In genomic region chr17:71986998-71987397, GRCm38 (mm10) we compare ENCODE assay signal across 15 mouse cellular contexts.
DNase-seq lines count a peak whose midpoint lies in the region; ATAC-seq and TF ChIP-seq lines count a peak whose summit lies in the region.
"Had no signal": no experiment of that assay in that cellular context is flagged by ENCODE, and none has a peak within 500 bp of the region (broad histone marks: within the 10 kb centered on the region; RNA-seq: fewer than 3 reads in every experiment).

No protein-coding gene starts in this region.

- no peak overlapping the region for H3K4me3 ChIP-seq in hindbrain, embryonic 11.5 days (ENCODE audit: low read depth, low read length)
- H3K4me3 ChIP-seq in hindbrain, postnatal 0 days (ENCODE audit: low read length), result no peak overlapping the region
- no peak overlapping the region for H3K4me3 ChIP-seq in midbrain, embryonic 14.5 days (replicated peaks; ENCODE audit: low read depth, low read length)
- no peak overlapping the region for H3K4me3 ChIP-seq in midbrain, embryonic 16.5 days (ENCODE audit: low read depth, low read length)
- H3K4me3 ChIP-seq in stomach, postnatal 0 days (ENCODE audit: low read depth, low read length), result no peak overlapping the region
- H3K4me3 ChIP-seq: embryonic facial prominence, embryonic 13.5 days; gastrocnemius, adult 2 months; limb, embryonic 10.5 days; lung, embryonic 15.5 days had no signal

- no peak for TF ChIP-seq CTCF in hindbrain, postnatal 0 days (IDR thresholded peaks at IDR 0.05; ENCODE audit: low read depth)
- TF ChIP-seq CTCF in stomach, postnatal 0 days (IDR thresholded peaks at IDR 0.05; ENCODE audit: low read depth), result no peak

- no peak for DNase-seq in hindbrain, embryonic 11.5 days (ENCODE audit: low spot score)
- no peak for DNase-seq in hindbrain, postnatal 0 days (ENCODE audit: low spot score)
- DNase-seq in midbrain, embryonic 14.5 days, result no peak
- DNase-seq in stomach, postnatal 0 days (ENCODE audit: low spot score), result no peak
- no peak for DNase-seq in MN1 (ENCODE audit: low spot score)
- DNase-seq: cerebellum, adult 11-12 months; gastrocnemius, adult 2 months; layer of hippocampus, postnatal 36 days had no signal

- no peaks in the 10 kb centered on the region for H3K9me3 ChIP-seq in hindbrain, embryonic 11.5 days (ENCODE audit: control insufficient read depth, low read length)
- no peaks in the 10 kb centered on the region for H3K9me3 ChIP-seq in hindbrain, postnatal 0 days (ENCODE audit: low read length)
- H3K9me3 ChIP-seq in midbrain, embryonic 14.5 days (ENCODE audit: control insufficient read depth, low read length), result no peaks in the 10 kb centered on the region
- H3K9me3 ChIP-seq in midbrain, embryonic 16.5 days (replicated peaks; ENCODE audit: control insufficient read depth, low read length, poor library complexity, severe bottlenecking), result no peaks in the 10 kb centered on the region
- no peaks in the 10 kb centered on the region for H3K9me3 ChIP-seq in stomach, postnatal 0 days (ENCODE audit: control insufficient read depth, low read length)
- H3K9me3 ChIP-seq: embryonic facial prominence, embryonic 13.5 days; heart, embryonic 10.5 days; limb, embryonic 10.5 days; lung, embryonic 15.5 days had no signal

- H3K9ac ChIP-seq in hindbrain, embryonic 11.5 days (ENCODE audit: low read depth, low read length), result no peak overlapping the region
- H3K9ac ChIP-seq in hindbrain, postnatal 0 days (replicated peaks; ENCODE audit: low read length), result no peak overlapping the region
- H3K9ac ChIP-seq in midbrain, embryonic 14.5 days (replicated peaks; ENCODE audit: low read length), result no peak overlapping the region
- H3K9ac ChIP-seq in midbrain, embryonic 16.5 days (ENCODE audit: low read depth, low read length), result no peak overlapping the region
- no peak overlapping the region for H3K9ac ChIP-seq in stomach, postnatal 0 days (ENCODE audit: low read length)
- H3K9ac ChIP-seq: embryonic facial prominence, embryonic 13.5 days; lung, embryonic 15.5 days had no signal

- no peak overlapping the region for H3K27ac ChIP-seq in hindbrain, embryonic 11.5 days (ENCODE audit: low read depth, low read length)
- no peak overlapping the region for H3K27ac ChIP-seq in hindbrain, postnatal 0 days
- no peak overlapping the region for H3K27ac ChIP-seq in midbrain, embryonic 14.5 days (replicated peaks; ENCODE audit: low read depth, low read length)
- H3K27ac ChIP-seq in midbrain, embryonic 16.5 days (ENCODE audit: low read length), result no peak overlapping the region
- H3K27ac ChIP-seq in stomach, postnatal 0 days (replicated peaks), result no peak overlapping the region
- H3K27ac ChIP-seq: gastrocnemius, adult 2 months; heart, embryonic 10.5 days; limb, embryonic 10.5 days; lung, embryonic 15.5 days had no signal

- H3K4me2 ChIP-seq in hindbrain, embryonic 11.5 days (replicated peaks; ENCODE audit: low read depth, low read length), result no peak overlapping the region
- no peak overlapping the region for H3K4me2 ChIP-seq in hindbrain, postnatal 0 days (ENCODE audit: low read depth, low read length)
- H3K4me2 ChIP-seq in midbrain, embryonic 14.5 days (ENCODE audit: low read length), result no peak overlapping the region
- H3K4me2 ChIP-seq in midbrain, embryonic 16.5 days (ENCODE audit: low read length), result no peak overlapping the region
- 0 out of 2 replicates have a peak overlapping the region, but pooled peaks have one; percentile 23 for H3K4me2 ChIP-seq in stomach, postnatal 0 days (replicated peaks; ENCODE audit: low read depth)
- H3K4me2 ChIP-seq: lung, embryonic 15.5 days had no signal

- H3K4me1 ChIP-seq in hindbrain, embryonic 11.5 days (replicated peaks; ENCODE audit: control insufficient read depth, insufficient read depth, low read length), result peaks cover 7% of the 10 kb centered on the region; the same call in 1 of the 2 replicates
- 0 out of 2 replicates have a peak, but pooled peaks cover 3% of the 10 kb centered on the region for H3K4me1 ChIP-seq in hindbrain, postnatal 0 days (ENCODE audit: insufficient read depth, low read length)
- H3K4me1 ChIP-seq in midbrain, embryonic 14.5 days (ENCODE audit: control insufficient read depth, insufficient read depth, low read length), result peaks cover 7% of the 10 kb centered on the region; the same call in 1 of the 2 replicates
- peaks cover 8% of the 10 kb centered on the region for H3K4me1 ChIP-seq in midbrain, embryonic 16.5 days (ENCODE audit: control insufficient read depth, insufficient read depth, low read length)
- H3K4me1 ChIP-seq in stomach, postnatal 0 days (replicated peaks; ENCODE audit: control insufficient read depth, insufficient read depth), result no peaks in the 10 kb centered on the region

- ATAC-seq in hindbrain, embryonic 11.5 days (ENCODE audit: low FRiP score), result peak; percentile 11; the same call in 1 of the 2 replicates
- ATAC-seq in hindbrain, postnatal 0 days, result no peak
- ATAC-seq in midbrain, embryonic 14.5 days (ENCODE audit: low FRiP score, low TSS enrichment), result peak; percentile 20; the same call in 1 of the 2 replicates
- ATAC-seq in midbrain, embryonic 16.5 days, result no peak
- 0 out of 2 replicates have a peak, but pooled peaks have one; percentile 34 for ATAC-seq in megakaryocyte progenitor cell, adult 5-6 weeks (replicated peaks; ENCODE audit: poor library complexity)
- ATAC-seq in stomach, postnatal 0 days (ENCODE audit: low FRiP score, low TSS enrichment), result no peak
- ATAC-seq: forebrain, embryonic 14.5 days had no signal

- TF ChIP-seq EP300 in stomach, postnatal 0 days (optimal IDR thresholded peaks at IDR 0.05), result no peak

- no peaks in the 10 kb centered on the region for H3K36me3 ChIP-seq in hindbrain, embryonic 11.5 days (ENCODE audit: control insufficient read depth, insufficient read depth, low read length)
- H3K36me3 ChIP-seq in hindbrain, postnatal 0 days (ENCODE audit: insufficient read depth, low read length), result no peaks in the 10 kb centered on the region
- no peaks in the 10 kb centered on the region for H3K36me3 ChIP-seq in midbrain, embryonic 14.5 days (ENCODE audit: control insufficient read depth, insufficient read depth, low read length)
- H3K36me3 ChIP-seq in midbrain, embryonic 16.5 days (ENCODE audit: control insufficient read depth, insufficient read depth, low read length), result no peaks in the 10 kb centered on the region
- no peaks in the 10 kb centered on the region for H3K36me3 ChIP-seq in stomach, postnatal 0 days (ENCODE audit: control insufficient read depth, insufficient read depth, low read length)
- H3K36me3 ChIP-seq: embryonic facial prominence, embryonic 13.5 days; heart, embryonic 10.5 days; limb, embryonic 10.5 days; lung, embryonic 15.5 days had no signal

- 55% methylated on average over 6 of the region's 8 CpGs for WGBS in hindbrain, embryonic 11.5 days
- WGBS in hindbrain, postnatal 0 days, result 59% methylated on average over 8 of the region's 8 CpGs
- WGBS in midbrain, embryonic 14.5 days, result 48% methylated on average over 8 of the region's 8 CpGs
- WGBS in midbrain, embryonic 16.5 days, result 52% methylated on average over 8 of the region's 8 CpGs
- 55% methylated on average over 8 of the region's 8 CpGs for WGBS in stomach, postnatal 0 days

- H3K27me3 ChIP-seq in hindbrain, embryonic 11.5 days (ENCODE audit: control insufficient read depth, insufficient read depth, low read length), result no peaks in the 10 kb centered on the region
- H3K27me3 ChIP-seq in hindbrain, postnatal 0 days (ENCODE audit: insufficient read depth, low read length), result no peaks in the 10 kb centered on the region
- no peaks in the 10 kb centered on the region for H3K27me3 ChIP-seq in midbrain, embryonic 14.5 days (ENCODE audit: control insufficient read depth, insufficient read depth, low read length)
- no peaks in the 10 kb centered on the region for H3K27me3 ChIP-seq in midbrain, embryonic 16.5 days (ENCODE audit: control insufficient read depth, insufficient read depth, low read depth, low read length)
- H3K27me3 ChIP-seq in stomach, postnatal 0 days (ENCODE audit: control insufficient read depth, insufficient read depth, low read length), result no peaks in the 10 kb centered on the region
- H3K27me3 ChIP-seq: embryonic facial prominence, embryonic 13.5 days had no signal

Comparison
In these comparisons a context has a peak if more than half of its experiments do, and no peak if none do; other contexts are left out.
1. ATAC-seq: peak in hindbrain, embryonic 11.5 days (single experiment), midbrain, embryonic 14.5 days (single experiment) and megakaryocyte progenitor cell, adult 5-6 weeks (single experiment); none in hindbrain, postnatal 0 days (single experiment), midbrain, embryonic 16.5 days (single experiment) and stomach, postnatal 0 days (single experiment).